Mouse (Mus musculus): ENCODE measurements at regions not wholly inside any gene's neighbourhood (a gene's known extent, or its start where the extent isn't known, plus 50 kb on each side); places are given as distances from the start of the nearest gene placed in this dataset.

DNA sequence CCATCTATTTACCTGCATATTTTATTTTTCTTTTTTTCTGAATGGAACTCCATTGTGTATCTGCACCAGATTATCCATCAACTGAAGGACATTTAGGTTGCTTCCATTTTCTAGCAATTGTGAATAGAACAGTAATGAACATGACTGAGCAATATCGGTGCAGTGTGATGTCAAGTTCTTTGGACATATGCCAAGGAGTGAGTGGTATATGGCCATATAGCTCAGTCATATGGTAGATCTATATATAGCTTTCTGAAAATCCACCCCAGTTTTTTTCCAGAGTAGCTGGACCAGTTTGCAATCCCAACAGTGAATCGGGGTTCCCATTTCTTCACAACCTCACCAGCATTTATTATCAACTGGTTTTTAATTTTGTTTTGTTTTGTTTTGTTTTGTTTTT, 52.0 kb upstream of the Tent5a start:
- DNase-seq (ENCODE audit: low spot score in 2 of 2) = no peak
